Mouse (Mus musculus) lung, postnatal 14 days (tissue): ENCODE data around the gene Slc6a17.

ENCODE experiments used
- DNase-seq: peaks from one replicate; pipeline ENCODE4 v3.0.0; 2021

Gene Slc6a17

GRCm38 (mm10) chr3:107520931-107521330, 3.1 kb upstream of the Slc6a17 start:
- DNase-seq = no peak

GRCm38 (mm10) chr3:107516776-107517630, 815 bp downstream of the Slc6a17 start:
- no peak for DNase-seq

- no peak for DNase-seq
Observed at GRCm38 (mm10) chr3:107515989-107516388, 1.8 kb downstream of the Slc6a17 start.

GRCm38 (mm10) chr3:107511416-107511815, 6.4 kb downstream of the Slc6a17 start:
- DNase-seq = no peak

GRCm38 (mm10) chr3:107508696-107509095, 9.1 kb downstream of the Slc6a17 start:
- no peak for DNase-seq

GRCm38 (mm10) chr3:107507966-107508365, 9.9 kb downstream of the Slc6a17 start:
- no peak for DNase-seq

GRCm38 (mm10) chr3:107506531-107506930, 11.3 kb downstream of the Slc6a17 start:
- no peak for DNase-seq

- DNase-seq = no peak
Observed at GRCm38 (mm10) chr3:107505464-107506367, 12.1 kb downstream of the Slc6a17 start.

GRCm38 (mm10) chr3:107504542-107504941, 13.3 kb downstream of the Slc6a17 start:
- no peak for DNase-seq

- no peak for DNase-seq
Observed at GRCm38 (mm10) chr3:107503716-107504115, 14.1 kb downstream of the Slc6a17 start.

- no peak for DNase-seq
Observed at GRCm38 (mm10) chr3:107501702-107502151, 16.1 kb downstream of the Slc6a17 start.

GRCm38 (mm10) chr3:107500301-107500700, 17.5 kb downstream of the Slc6a17 start:
- no peak for DNase-seq

GRCm38 (mm10) chr3:107496086-107496850, 21.6 kb downstream of the Slc6a17 start:
- DNase-seq = no peak

- no peak for DNase-seq
Observed at GRCm38 (mm10) chr3:107495524-107495923, 22.3 kb downstream of the Slc6a17 start.

- peak; percentile 11 for DNase-seq
Observed at GRCm38 (mm10) chr3:107491459-107491858, 26.4 kb downstream of the Slc6a17 start.

- no peak for DNase-seq
Observed at GRCm38 (mm10) chr3:107488637-107489036, 29.2 kb downstream of the Slc6a17 start.

- no peak for DNase-seq
Observed at GRCm38 (mm10) chr3:107483290-107483689, 34.5 kb downstream of the Slc6a17 start.

GRCm38 (mm10) chr3:107480660-107481059, 37.2 kb downstream of the Slc6a17 start:
- DNase-seq = no peak

GRCm38 (mm10) chr3:107472198-107472597, 45.6 kb downstream of the Slc6a17 start:
- peak; percentile 24 for DNase-seq

GRCm38 (mm10) chr3:107469059-107469458, 48.8 kb downstream of the Slc6a17 start:
- no peak for DNase-seq

- DNase-seq = no peak
Observed at GRCm38 (mm10) chr3:107468106-107468505, 49.7 kb downstream of the Slc6a17 start.

GRCm38 (mm10) chr3:107466577-107466976, 51.2 kb downstream of the Slc6a17 start:
- peak; percentile 80 for DNase-seq

GRCm38 (mm10) chr3:107462160-107462559, 55.7 kb downstream of the Slc6a17 start:
- peak; percentile 77 for DNase-seq
